Mouse (Mus musculus) neutrophil, adult 65 days (primary cell): Measurements from ENCODE around the gene Gtf2h5. TPM values are rescaled to one million over a fixed set of nuclear protein-coding genes. Genes with fewer than 3 reads are reported as not detected.

Experiments
- total RNA-seq: library from RNA; stranded (reverse); gene quantifications from 2 replicates; pipeline ENCODE4 v1.2.4, GENCODE M21; 2023

Gene Gtf2h5
- 29.1 and 37.1 TPM in 2 replicates for total RNA-seq

DNA sequence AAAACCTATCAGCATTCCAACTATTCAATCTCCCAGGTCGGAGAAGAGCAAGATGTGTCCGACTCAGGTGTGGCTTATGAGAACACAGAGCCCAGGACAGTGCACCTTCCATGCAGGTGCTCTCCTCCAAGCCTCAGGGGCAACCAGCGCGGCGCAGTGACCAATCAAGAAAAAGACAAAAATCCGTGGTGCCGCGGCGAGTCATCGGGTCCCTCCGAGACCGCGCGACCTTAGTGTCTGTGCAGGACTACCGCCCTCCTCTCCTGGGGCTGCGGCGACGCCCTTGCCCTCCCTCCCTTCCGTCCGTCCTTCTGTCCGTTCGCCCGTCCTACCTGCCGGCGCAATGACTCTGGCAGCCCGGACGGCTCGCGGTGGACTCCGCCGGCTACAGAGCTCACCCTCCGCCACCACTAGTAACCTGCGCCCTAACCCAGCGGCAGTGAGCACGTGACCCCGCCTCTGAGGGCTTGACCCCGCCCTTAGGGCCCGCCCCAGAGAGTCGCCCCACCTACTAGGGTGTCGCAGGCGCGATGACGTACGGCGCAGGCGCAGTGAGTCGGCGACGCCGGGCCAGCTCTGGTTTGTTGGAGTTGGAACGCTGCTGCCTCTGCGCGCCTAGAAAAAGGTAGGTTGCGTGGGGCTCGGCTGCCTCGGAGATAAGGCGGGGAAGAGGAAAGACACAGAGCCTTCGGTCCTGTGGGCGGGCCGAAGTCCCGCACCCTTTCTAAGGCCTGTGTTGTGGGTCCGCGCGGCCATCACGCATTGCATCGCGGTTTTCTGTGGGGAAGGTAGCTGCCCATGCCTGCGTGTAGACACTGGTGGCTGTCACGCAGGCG, at the start of gene Gtf2h5, which contains the start of gene Serac1:
Gene Gtf2h5, plus strand, starts transcription at position 500 of the 836 bp plus-strand sequence.
Gene Serac1, minus strand, starts transcription at position 455 of the 836 bp plus-strand sequence.

GRCm38 (mm10) chr17:6106361-6107014, 26.9 kb downstream of the Gtf2h5 start, which contains the start of gene Tulp4:
TSS of gene Tulp4 (plus strand) at chr17:6106437.

Other genes with a start within 250 kb of the Gtf2h5 start
- 22.4 and 22.9 TPM in 2 replicates for gene Snx9, start 238.5 kb upstream of the Gtf2h5 start, total RNA-seq
- 26.6 and 33.8 TPM in 2 replicates for gene Synj2, start 138.5 kb upstream of the Gtf2h5 start, total RNA-seq
- gene Serac1, start within 50 bp of the Gtf2h5 start, total RNA-seq: 4.5 and 4.8 TPM in 2 replicates
- 13.4 and 13.6 TPM in 2 replicates for gene Tulp4, start 26.7 kb downstream of the Gtf2h5 start, total RNA-seq
- gene Tmem181a, start 177.1 kb downstream of the Gtf2h5 start, total RNA-seq: 8.9 and 13.5 TPM in 2 replicates
- 6.2 and 8.5 TPM in 2 replicates for gene Dynlt1a, start 237.7 kb downstream of the Gtf2h5 start, total RNA-seq